Mouse (Mus musculus): ENCODE results near the gene F12. TPM values are rescaled to one million over a fixed set of nuclear protein-coding genes. Genes with fewer than 3 reads are reported as not detected.

The F12 gene
- total and polyA plus RNA-seq, 3 experiments: not detected

- peaks cover 51% of the 10 kb centered on the region for H3K27me3 ChIP-seq (replicated peaks)
- in situ Hi-C loops (cut with MboI; ENCODE audit: low pct_ligation_motif_present, low pct_unique_long_range_greater_than_20kb, low sequenced_read_pairs): loop anchor here (5.0 kb wide), 1 partner anchor 115 kb away; no protein-coding TSS in a partner anchor
Measured at GRCm38 (mm10) chr13:55407341-55407740, 19.3 kb downstream of the F12 start.

DNA sequence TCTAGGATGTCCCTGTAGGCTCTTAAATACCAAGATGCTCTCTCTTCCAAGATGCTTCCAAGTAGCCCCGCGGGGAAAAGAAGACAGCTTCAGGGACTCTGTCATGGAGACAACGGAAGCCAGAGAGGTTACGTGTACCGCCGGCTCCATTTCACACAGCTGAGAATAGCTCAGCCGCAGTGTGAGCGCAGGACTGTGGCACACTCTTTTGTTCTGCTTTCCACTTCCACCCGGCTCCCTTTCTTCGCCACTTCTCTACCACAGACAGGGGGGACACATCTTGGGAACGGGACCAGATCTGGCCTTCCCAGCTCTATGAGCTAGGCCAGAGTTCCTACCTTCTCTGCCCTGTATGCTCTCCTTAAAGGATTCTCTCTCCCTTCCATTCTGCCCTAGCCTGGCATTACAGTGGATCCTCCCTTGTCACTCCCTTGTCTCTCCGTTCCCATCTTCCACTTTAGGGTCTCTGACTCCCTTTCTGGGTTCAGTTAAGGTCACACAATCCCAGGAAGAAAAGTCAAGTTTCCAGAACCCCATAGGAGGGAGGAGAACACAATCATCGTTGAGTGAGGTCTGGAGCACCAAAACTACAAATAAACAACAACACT, 20.7 kb downstream of the F12 start:
- H3K4me3 ChIP-seq (replicated peaks in 1 of 3; ENCODE audit: low read depth in 2 of 3, low read length in 2 of 3, poor library complexity in 1 of 3): no peak overlapping the region

More at GRCm38 (mm10) chr13:55407341-55407740, 19.3 kb downstream of the F12 start:
- Histone ChIP-seq H3K79me2 (replicated peaks; ENCODE audit: control insufficient read depth, extremely low read depth, insufficient read depth, poor library complexity, severe bottlenecking) (no peaks in the 10 kb centered on the region), H3K4me1 (ENCODE audit: control insufficient read depth in 1 of 2, insufficient read depth in 2 of 2) (peaks cover 7 to 25% of the 10 kb centered on the region in 2 experiments; a peak in 3 of 4 replicates), H3K27ac (ENCODE audit: insufficient read depth, low read depth) (no peak overlapping the region), H3K9ac (ENCODE audit: insufficient read depth, low read depth) (no peak overlapping the region), H3K36me3 (replicated peaks in 1 of 2; ENCODE audit: control insufficient read depth in 1 of 2, insufficient read depth in 1 of 2, low read length in 1 of 2) (no peaks in the 10 kb centered on the region), H3K9me3 (replicated peaks; ENCODE audit: low read length) (no peaks in the 10 kb centered on the region), H3K4me3 (replicated peaks in 1 of 3; ENCODE audit: low read depth in 2 of 3, low read length in 2 of 3, poor library complexity in 1 of 3) (no peak overlapping the region), H3K4me2 (ENCODE audit: insufficient read depth, low read depth, poor library complexity, severe bottlenecking) (no peak overlapping the region)
- dilution Hi-C loops (cut with MboI; ENCODE audit: extremely low pct_ligation_motif_present, extremely low pct_unique_long_range_greater_than_20kb, low sequenced_read_pairs): no loop called here
- DNase-seq (ENCODE audit: extremely low read depth): no peak
- TF ChIP-seq ETS1 (conservative IDR thresholded peaks at IDR 0.05; ENCODE audit: low read depth, low read length) (no peak), ZC3H11A (IDR thresholded peaks at IDR 0.05; ENCODE audit: low read depth, low read length) (no peak), HCFC1 (IDR thresholded peaks at IDR 0.05; ENCODE audit: low read depth, low read length) (no peak), BHLHE40 (IDR thresholded peaks at IDR 0.05; ENCODE audit: low read depth, low read length) (no peak), CTCF (conservative IDR thresholded peaks at IDR 0.05 in 1 of 2, IDR thresholded peaks at IDR 0.05 in 1 of 2; ENCODE audit: low read depth in 2 of 2, low read length in 2 of 2) (no peak), RAD21 (IDR thresholded peaks at IDR 0.05; ENCODE audit: low read depth, low read length) (no peak), MEF2A (IDR thresholded peaks at IDR 0.05; ENCODE audit: borderline replicate concordance, low read depth, low read length) (no peak), KAT2A (IDR thresholded peaks at IDR 0.05; ENCODE audit: insufficient replicate concordance, low read length) (no peak), PAX5 (IDR thresholded peaks at IDR 0.05; ENCODE audit: low read length) (no peak), MAZ (IDR thresholded peaks at IDR 0.05; ENCODE audit: low read depth, low read length) (no peak), MAX (IDR thresholded peaks at IDR 0.05; ENCODE audit: low read length) (no peak), USF1 (IDR thresholded peaks at IDR 0.05; ENCODE audit: low read depth, low read length) (no peak), MYC (IDR thresholded peaks at IDR 0.05; ENCODE audit: low read depth, low read length) (no peak), GABPA (IDR thresholded peaks at IDR 0.05; ENCODE audit: insufficient replicate concordance, low read depth, low read length) (no peak), USF2 (conservative IDR thresholded peaks at IDR 0.05; ENCODE audit: low read depth, low read length) (no peak)

More for the DNA sequence above, 20.7 kb downstream of the F12 start:
- no peak for DNase-seq (ENCODE audit: extremely low read depth)
- Histone ChIP-seq H3K9me3 (replicated peaks; ENCODE audit: low read length) (no peaks in the 10 kb centered on the region), H3K9ac (ENCODE audit: insufficient read depth, low read depth) (no peak overlapping the region), H3K4me2 (ENCODE audit: insufficient read depth, low read depth, poor library complexity, severe bottlenecking) (peak overlapping the region; percentile 64), H3K79me2 (replicated peaks; ENCODE audit: control insufficient read depth, extremely low read depth, insufficient read depth, poor library complexity, severe bottlenecking) (no peaks in the 10 kb centered on the region), H3K27ac (ENCODE audit: insufficient read depth, low read depth) (no peak overlapping the region), H3K27me3 (replicated peaks) (peaks cover 58% of the 10 kb centered on the region), H3K36me3 (replicated peaks in 1 of 2; ENCODE audit: control insufficient read depth in 1 of 2, insufficient read depth in 1 of 2, low read length in 1 of 2) (no peaks in the 10 kb centered on the region), H3K4me1 (ENCODE audit: control insufficient read depth in 1 of 2, insufficient read depth in 2 of 2) (peaks cover 9 to 25% of the 10 kb centered on the region in 2 experiments)
- dilution Hi-C loops (cut with MboI; ENCODE audit: extremely low pct_ligation_motif_present, extremely low pct_unique_long_range_greater_than_20kb, low sequenced_read_pairs) (no loop called here), in situ Hi-C loops (cut with MboI; ENCODE audit: low pct_ligation_motif_present, low pct_unique_long_range_greater_than_20kb, low sequenced_read_pairs) (loop anchor here (5.0 kb wide), 1 partner anchor 116 kb away; no protein-coding TSS in a partner anchor)
- TF ChIP-seq JUND (conservative IDR thresholded peaks at IDR 0.05; ENCODE audit: low read depth, low read length) (no peak), MAX (IDR thresholded peaks at IDR 0.05; ENCODE audit: low read length) (no peak), MXI1 (IDR thresholded peaks at IDR 0.05; ENCODE audit: low read depth, low read length) (no peak), KAT2A (IDR thresholded peaks at IDR 0.05; ENCODE audit: insufficient replicate concordance, low read length) (no peak), ETS1 (conservative IDR thresholded peaks at IDR 0.05; ENCODE audit: low read depth, low read length) (no peak), ELF1 (IDR thresholded peaks at IDR 0.05; ENCODE audit: low read depth, low read length) (no peak), PAX5 (IDR thresholded peaks at IDR 0.05; ENCODE audit: low read length) (no peak), NRF1 (IDR thresholded peaks at IDR 0.05; ENCODE audit: low read depth, low read length) (no peak), CHD1 (IDR thresholded peaks at IDR 0.05; ENCODE audit: low read depth, low read length) (no peak), EP300 (IDR thresholded peaks at IDR 0.05; ENCODE audit: low read length) (no peak), MYC (IDR thresholded peaks at IDR 0.05; ENCODE audit: low read depth, low read length) (no peak), SMC3 (IDR thresholded peaks at IDR 0.05; ENCODE audit: low read depth, low read length) (no peak), GABPA (IDR thresholded peaks at IDR 0.05; ENCODE audit: insufficient replicate concordance, low read depth, low read length) (no peak), USF1 (IDR thresholded peaks at IDR 0.05; ENCODE audit: low read depth, low read length) (no peak)

All from CH12.LX (cell line).